Mouse (Mus musculus): ENCODE measurements around the gene Dgkg.

The Dgkg gene

GRCm38 (mm10) chr16:22589619-22590018 is 67.4 kb downstream of the Dgkg start:
- no peak for DNase-seq

GRCm38 (mm10) chr16:22586151-22586836 is 70.7 kb downstream of the Dgkg start:
- DNase-seq = no peak

GRCm38 (mm10) chr16:22585523-22585922 is 71.5 kb downstream of the Dgkg start:
- no peak for DNase-seq

- no peak for DNase-seq
These were observed 73.6 kb downstream of the Dgkg start for GRCm38 (mm10) chr16:22583401-22583800.

- DNase-seq = no peak
These were observed 74.7 kb downstream of the Dgkg start for GRCm38 (mm10) chr16:22582173-22582929.

GRCm38 (mm10) chr16:22580103-22580502 is 76.9 kb downstream of the Dgkg start:
- no peak for DNase-seq

GRCm38 (mm10) chr16:22578883-22579282 is 78.1 kb downstream of the Dgkg start:
- DNase-seq = no peak

GRCm38 (mm10) chr16:22577656-22578055 is 79.4 kb downstream of the Dgkg start:
- DNase-seq = no peak

GRCm38 (mm10) chr16:22574164-22574563 is 82.9 kb downstream of the Dgkg start:
- no peak for DNase-seq

- DNase-seq = peak; percentile 26 to 53
These were observed 84.2 kb downstream of the Dgkg start for GRCm38 (mm10) chr16:22572641-22573341.

- no peak for DNase-seq
These were observed 92.1 kb downstream of the Dgkg start for GRCm38 (mm10) chr16:22564907-22565272.

- peak; percentile 59 to 76 for DNase-seq
These were observed 92.6 kb downstream of the Dgkg start for GRCm38 (mm10) chr16:22564259-22564906.

GRCm38 (mm10) chr16:22563594-22563993 is 93.4 kb downstream of the Dgkg start:
- no peak for DNase-seq

- no peak for DNase-seq
These were observed 102.0 kb downstream of the Dgkg start for GRCm38 (mm10) chr16:22554996-22555395.

- no peak for DNase-seq
These were observed 104.7 kb downstream of the Dgkg start for GRCm38 (mm10) chr16:22552351-22552750.

GRCm38 (mm10) chr16:22551231-22552000 is 105.6 kb downstream of the Dgkg start:
- DNase-seq = peak in 1 of 2 experiments; percentile 51

GRCm38 (mm10) chr16:22549346-22549745 is 107.7 kb downstream of the Dgkg start:
- no peak for DNase-seq

GRCm38 (mm10) chr16:22548167-22549080 is 108.6 kb downstream of the Dgkg start:
- DNase-seq = peak; percentile 86 to 88

- no peak for DNase-seq
These were observed 109.3 kb downstream of the Dgkg start for GRCm38 (mm10) chr16:22547741-22548140.

- no peak for DNase-seq
These were observed 111.2 kb downstream of the Dgkg start for GRCm38 (mm10) chr16:22545799-22546198.

- DNase-seq = peak in 1 of 2 experiments; percentile 37
These were observed 111.9 kb downstream of the Dgkg start for GRCm38 (mm10) chr16:22545016-22545561.

All from lung, postnatal 4 days (tissue).